Mouse (Mus musculus) E14TG2a.4 (cell line): ENCODE results near the gene Gtsf1l.

ENCODE experiments used
- CTCF ChIP-seq: conservative IDR thresholded peaks from 2 replicates; pipeline ENCODE4 v1.5.1; 2014; ENCODE audit warnings: low read length
- NANOG ChIP-seq: IDR thresholded peaks from 2 replicates; pipeline ENCODE4 v1.6.1; 2014; ENCODE audit warnings: borderline replicate concordance, low read length, mixed read lengths
- POU5F1 ChIP-seq: IDR thresholded peaks from 2 replicates; pipeline ENCODE4 v1.6.1; 2014; ENCODE audit warnings: low read length, borderline replicate concordance

GRCm38 (mm10) chr2:163056584-163056983, 31.1 kb downstream of the Gtsf1l start:
- TF ChIP-seq CTCF (no peak), NANOG (no peak), POU5F1 (no peak)
